Mouse (Mus musculus) mature B cell (primary cell): Measurements from ENCODE around the gene Stip1.
"Not testable (repeated sequence)": the region's sequence is repeated elsewhere in the genome, so short reads cannot be mapped to it uniquely, and the experiment has no call there.

ENCODE experiments used
- in situ Hi-C: fragments of 300-500 bp; cut with MboI; formaldehyde crosslinking; loops from 2 replicates; pipeline ENCODE4 v1.14.3; 2019

Gene Stip1

GRCm38 (mm10) chr19:7017541-7018457, 22.0 kb downstream of the Stip1 start:
- in situ Hi-C loops, result no loop called here

GRCm38 (mm10) chr19:7014481-7015135, 25.2 kb downstream of the Stip1 start:
- in situ Hi-C loops, result no loop called here

GRCm38 (mm10) chr19:7013984-7014383, 25.8 kb downstream of the Stip1 start:
- in situ Hi-C loops, result no loop called here

GRCm38 (mm10) chr19:7012426-7012825, 27.3 kb downstream of the Stip1 start:
- in situ Hi-C loops, result no loop called here

GRCm38 (mm10) chr19:7006892-7007593, 32.7 kb downstream of the Stip1 start:
- in situ Hi-C loops, result no loop called here

GRCm38 (mm10) chr19:6999360-7000063, 40.3 kb downstream of the Stip1 start:
- in situ Hi-C loops, result no loop called here

- in situ Hi-C loops, result no loop called here
Measured at GRCm38 (mm10) chr19:6997721-6998290, 42.0 kb downstream of the Stip1 start.

GRCm38 (mm10) chr19:6996006-6996405, 43.8 kb downstream of the Stip1 start, which contains the start of the genes Nudt22 and Trpt1:
Gene Nudt22 (minus strand): TSS chr19:6996117.
Gene Trpt1 (plus strand): TSS chr19:6996131.
- in situ Hi-C loops, result no loop called here

GRCm38 (mm10) chr19:6995255-6995991, 44.3 kb downstream of the Stip1 start:
- in situ Hi-C loops, result no loop called here

- in situ Hi-C loops, result no loop called here
Measured at GRCm38 (mm10) chr19:6994489-6994888, 45.3 kb downstream of the Stip1 start.

GRCm38 (mm10) chr19:6994002-6994401, 45.8 kb downstream of the Stip1 start:
- in situ Hi-C loops, result no loop called here

- in situ Hi-C loops, result no loop called here
Measured at GRCm38 (mm10) chr19:6993011-6993770, 46.6 kb downstream of the Stip1 start.

GRCm38 (mm10) chr19:6992011-6992858, 47.5 kb downstream of the Stip1 start, which contains the start of gene Dnajc4:
Gene Dnajc4 (minus strand): TSS chr19:6992572.
- in situ Hi-C loops, result no loop called here

- in situ Hi-C loops, result not testable (repeated sequence)
Measured at GRCm38 (mm10) chr19:6991166-6991565, 48.6 kb downstream of the Stip1 start.

GRCm38 (mm10) chr19:6990712-6991111, 49.1 kb downstream of the Stip1 start:
- in situ Hi-C loops, result no loop called here

GRCm38 (mm10) chr19:6989251-6989650, 50.5 kb downstream of the Stip1 start:
- in situ Hi-C loops, result no loop called here

GRCm38 (mm10) chr19:6987904-6988285, 51.9 kb downstream of the Stip1 start:
- in situ Hi-C loops, result no loop called here

GRCm38 (mm10) chr19:6987061-6987903, 52.5 kb downstream of the Stip1 start, which contains the start of gene Vegfb:
Gene Vegfb (minus strand): TSS chr19:6987651.
- in situ Hi-C loops, result no loop called here
